Mouse (Mus musculus) bone marrow, adult 2 months (tissue): ENCODE measurements around the gene Irf1. TPM values are rescaled to one million over a fixed set of nuclear protein-coding genes. Genes with fewer than 3 reads are reported as not detected.

ENCODE experiments used
- H3K27ac ChIP-seq: fragments of 200-500 bp; 2 replicates; pipeline ENCODE4 v1.5.1; 2012; ENCODE audit warnings: low read depth, mild to moderate bottlenecking, control low read depth, inconsistent platforms, low read length; ENCODE audit not compliant: control insufficient read depth, poor library complexity, insufficient read depth
- H3K4me1 ChIP-seq: fragments of 200-500 bp; 2 replicates; pipeline ENCODE4 v1.6.1; 2011; ENCODE audit warnings: low read length; ENCODE audit not compliant: control insufficient read depth, insufficient read depth
- H3K4me3 ChIP-seq: fragments of 200-500 bp; replicated peaks from 2 replicates; pipeline ENCODE3; 2011; ENCODE audit warnings: mild to moderate bottlenecking, low read depth, low read length, control low read depth; ENCODE audit not compliant: control insufficient read depth
- CTCF ChIP-seq: fragments of 200-500 bp; IDR thresholded peaks from 2 replicates; pipeline ENCODE4 v1.5.1; 2011; ENCODE audit warnings: low read length, control low read depth; ENCODE audit not compliant: control insufficient read depth, insufficient read depth
- POLR2A ChIP-seq: fragments of 200-500 bp; IDR thresholded peaks from 2 replicates; pipeline ENCODE4 v1.6.1; 2011; ENCODE audit warnings: low read depth, mild to moderate bottlenecking, control low read depth, low read length, borderline replicate concordance; ENCODE audit not compliant: control insufficient read depth
- WGBS: fragments of 180-500 bp; shearing (Covaris S2); methylation state at CpG from one replicate; pipeline ENCODE4 v1.1.7; 2018; 5-methylcytosine and 5-hydroxymethylcytosine counted together
- polyA plus RNA-seq: library from polyadenylated mRNA; stranded (reverse); fragments of >200 nt; gene quantifications from 2 replicates; pipeline ENCODE4 v1.2.4, GENCODE M21; 2011; ENCODE audit warnings: low replicate concordance; ENCODE audit not compliant: missing spikeins, insufficient read depth, insufficient read length

The Irf1 gene
- polyA plus RNA-seq, 1 experiment, result 35.5 TPM

DNA sequence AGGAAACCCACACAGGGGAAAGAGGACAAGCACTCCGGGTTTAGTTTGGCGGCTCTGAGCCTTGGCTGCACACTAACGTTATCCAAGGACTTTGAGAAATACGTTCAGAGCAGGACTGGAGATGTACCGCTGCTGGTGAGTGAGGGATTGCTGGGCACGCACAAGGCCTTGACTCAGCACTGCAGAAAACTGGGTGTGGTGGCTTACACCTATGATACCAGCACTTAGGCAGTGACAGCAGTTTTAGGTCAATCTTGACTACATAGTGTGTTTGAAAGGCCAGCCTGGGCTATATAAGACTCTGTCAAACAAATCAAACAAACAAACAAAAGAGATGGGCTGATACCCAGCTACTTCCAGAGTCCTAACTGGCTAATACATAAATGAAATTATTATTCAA, 33.7 kb downstream of the Irf1 start:
- Histone ChIP-seq H3K27ac (no peak overlapping the region), H3K4me1 (peaks cover 9% of the 10 kb centered on the region; the same call in 1 of the 2 replicates), H3K4me3 (no peak overlapping the region)
- TF ChIP-seq CTCF (no peak), POLR2A (no peak)
- 45% methylated on average over 6 of the region's 6 CpGs for WGBS

DNA sequence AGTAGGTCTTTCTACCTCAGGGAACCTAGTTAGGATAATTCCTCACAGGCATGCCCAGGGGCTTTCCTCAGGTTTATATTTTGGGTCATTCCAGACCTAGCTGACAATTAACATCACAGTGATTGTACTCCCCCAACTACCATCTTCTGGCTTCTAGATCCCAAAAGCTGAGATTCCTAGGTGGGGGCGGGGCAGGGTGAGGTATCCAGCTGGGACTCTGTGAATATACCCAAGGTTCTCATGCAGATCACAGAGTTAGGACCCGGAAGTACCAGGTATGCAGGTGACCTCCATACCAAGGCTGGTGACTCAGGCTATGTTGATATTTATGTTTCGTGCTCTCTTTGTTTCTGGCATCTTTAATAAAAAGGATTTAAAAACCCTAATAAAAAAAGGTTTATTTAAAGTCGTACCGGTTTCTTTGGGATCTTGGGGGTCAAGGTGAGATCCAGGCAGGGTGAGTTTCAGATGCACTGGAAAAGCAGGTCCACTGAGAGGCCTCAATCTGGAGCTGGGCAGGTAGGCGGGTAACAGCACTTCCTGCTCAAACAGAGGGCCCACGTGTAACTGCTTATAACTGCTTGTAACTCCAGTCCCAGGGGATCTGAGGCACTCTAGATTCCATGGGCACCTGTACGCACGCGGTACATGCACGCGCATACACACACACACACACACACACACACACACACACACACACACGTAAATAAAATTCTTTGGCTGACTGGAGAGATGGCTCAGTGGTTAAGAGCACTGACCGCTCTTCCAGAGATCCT, 34.9 kb downstream of the Irf1 start:
- Histone ChIP-seq H3K4me1 (peaks cover 9% of the 10 kb centered on the region; the same call in 1 of the 2 replicates), H3K27ac (no peak overlapping the region), H3K4me3 (no peak overlapping the region)
- WGBS, result 80% methylated on average over 14 of the region's 14 CpGs
- no peak for TF ChIP-seq POLR2A
- no peak for TF ChIP-seq CTCF

DNA sequence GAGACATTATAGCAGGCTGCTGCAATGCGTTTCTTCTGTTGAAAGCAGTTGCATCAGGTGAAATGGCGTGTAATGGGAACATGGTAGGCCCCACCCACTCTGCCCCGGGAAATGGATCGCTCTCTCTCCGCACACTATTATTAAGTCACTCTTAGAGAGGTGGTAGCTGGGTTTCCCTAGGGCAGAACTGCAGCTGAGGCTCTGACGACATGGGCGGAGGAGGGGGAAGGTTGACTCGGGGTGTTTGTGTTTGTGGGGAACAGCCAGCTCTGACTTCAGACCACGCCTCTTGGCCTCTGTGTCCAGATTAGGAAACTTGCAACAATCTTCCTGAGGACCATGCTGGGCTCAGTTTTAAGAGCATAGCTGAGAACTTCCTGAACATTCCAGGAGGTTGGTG, 36.0 kb downstream of the Irf1 start:
- TF ChIP-seq POLR2A (no peak), CTCF (no peak)
- Histone ChIP-seq H3K4me3 (peak overlapping the region; percentile 16), H3K4me1 (peaks cover 11% of the 10 kb centered on the region), H3K27ac (peak overlapping the region; percentile 16; the same call in 1 of the 2 replicates)
- 41% methylated on average over 9 of the region's 9 CpGs for WGBS

DNA sequence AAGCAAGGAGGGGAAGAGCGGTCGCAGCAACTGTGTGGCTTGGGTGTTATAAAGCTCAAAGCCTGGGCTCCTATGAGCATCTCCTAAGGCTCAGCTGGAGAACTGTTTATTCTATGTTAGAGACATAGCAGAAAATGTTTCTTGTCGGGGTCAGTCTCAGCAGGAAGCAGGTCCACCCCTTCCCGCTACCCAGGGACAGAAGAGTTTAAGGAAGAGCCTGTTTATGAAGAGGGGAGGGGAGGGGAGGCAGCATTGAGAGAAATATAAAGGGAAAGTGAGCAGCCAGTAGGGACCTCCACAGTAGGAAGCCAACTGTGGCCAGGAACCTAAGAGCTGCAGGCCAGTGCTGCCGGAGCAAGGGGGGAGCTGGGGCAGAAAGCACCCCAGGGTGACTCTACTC, 39.5 kb downstream of the Irf1 start:
- TF ChIP-seq CTCF (no peak), POLR2A (no peak)
- Histone ChIP-seq H3K27ac (no peak overlapping the region), H3K4me3 (no peak overlapping the region), H3K4me1 (peaks cover 6% of the 10 kb centered on the region)
- 51% methylated on average over 5 of the region's 5 CpGs for WGBS

DNA sequence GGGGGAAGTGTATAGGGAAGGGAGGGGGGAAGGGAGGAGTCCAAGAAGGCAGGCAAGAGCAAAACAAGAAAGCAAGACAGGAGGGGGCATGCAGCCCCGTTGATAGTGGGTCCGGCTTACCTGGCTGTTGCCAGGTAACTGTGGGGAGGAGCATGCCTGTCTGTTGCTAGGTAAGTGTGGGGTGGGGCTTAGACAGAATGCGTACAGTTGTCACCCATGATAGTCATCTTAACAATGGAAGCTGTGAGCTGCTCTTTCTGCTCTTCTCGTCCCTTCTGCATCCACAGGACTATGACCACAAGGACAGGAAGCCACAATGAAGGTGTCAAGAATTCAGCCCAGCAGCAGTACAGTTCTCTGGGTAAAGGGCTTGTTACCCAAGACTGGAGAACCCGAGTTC, 40.3 kb downstream of the Irf1 start:
- no peak for TF ChIP-seq POLR2A
- TF ChIP-seq CTCF, result no peak
- peaks cover 4% of the 10 kb centered on the region for H3K4me1 ChIP-seq
- no peak overlapping the region for H3K27ac ChIP-seq
- 33% methylated on average over 5 of the region's 5 CpGs for WGBS
- H3K4me3 ChIP-seq, result no peak overlapping the region

DNA sequence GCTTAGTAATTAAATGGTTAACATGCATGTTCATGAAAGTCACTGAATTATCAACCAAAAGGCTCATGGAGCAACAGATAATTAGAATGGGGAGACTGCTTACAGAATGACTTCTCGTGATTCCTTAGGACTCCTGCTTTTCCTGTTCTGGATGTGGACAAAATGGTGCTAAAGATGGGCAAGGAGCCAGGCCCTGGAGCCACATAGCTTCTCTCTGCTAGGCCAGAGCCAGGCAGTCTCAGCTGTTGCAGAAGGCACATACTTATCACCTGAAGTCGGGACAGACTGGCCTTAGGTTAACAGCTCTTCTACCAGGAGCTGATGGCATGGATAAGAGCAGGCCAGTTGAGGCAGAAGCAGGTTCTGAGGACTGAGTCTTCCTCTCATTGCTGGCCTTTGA, 40.9 kb downstream of the Irf1 start:
- Histone ChIP-seq H3K27ac (no peak overlapping the region), H3K4me3 (no peak overlapping the region), H3K4me1 (peaks cover 4% of the 10 kb centered on the region)
- 62% methylated on average over 2 of the region's 2 CpGs for WGBS
- TF ChIP-seq POLR2A (no peak), CTCF (no peak)

DNA sequence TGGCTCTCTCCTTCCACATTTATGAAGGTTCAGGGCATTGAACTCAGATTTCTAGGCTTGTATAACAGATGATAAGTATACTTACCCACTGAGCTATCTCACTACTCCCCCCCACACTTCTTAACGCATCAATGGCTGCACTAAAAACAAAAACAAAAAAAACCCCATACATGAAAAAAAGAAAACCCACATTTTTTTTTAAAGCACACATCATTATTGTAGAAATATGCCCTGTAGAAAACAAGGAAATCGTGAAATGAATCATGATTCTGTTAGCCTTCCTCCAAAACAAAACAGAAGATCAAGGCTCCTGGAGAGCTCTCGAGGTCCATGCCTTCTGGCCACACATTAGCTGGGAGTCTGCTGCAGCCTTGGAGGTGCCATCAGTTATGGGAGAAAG, 41.5 kb downstream of the Irf1 start:
- WGBS, result 69% methylated on average over 3 of the region's 3 CpGs
- Histone ChIP-seq H3K27ac (no peak overlapping the region), H3K4me3 (no peak overlapping the region), H3K4me1 (peaks cover 3% of the 10 kb centered on the region)
- TF ChIP-seq CTCF, result no peak
- no peak for TF ChIP-seq POLR2A

DNA sequence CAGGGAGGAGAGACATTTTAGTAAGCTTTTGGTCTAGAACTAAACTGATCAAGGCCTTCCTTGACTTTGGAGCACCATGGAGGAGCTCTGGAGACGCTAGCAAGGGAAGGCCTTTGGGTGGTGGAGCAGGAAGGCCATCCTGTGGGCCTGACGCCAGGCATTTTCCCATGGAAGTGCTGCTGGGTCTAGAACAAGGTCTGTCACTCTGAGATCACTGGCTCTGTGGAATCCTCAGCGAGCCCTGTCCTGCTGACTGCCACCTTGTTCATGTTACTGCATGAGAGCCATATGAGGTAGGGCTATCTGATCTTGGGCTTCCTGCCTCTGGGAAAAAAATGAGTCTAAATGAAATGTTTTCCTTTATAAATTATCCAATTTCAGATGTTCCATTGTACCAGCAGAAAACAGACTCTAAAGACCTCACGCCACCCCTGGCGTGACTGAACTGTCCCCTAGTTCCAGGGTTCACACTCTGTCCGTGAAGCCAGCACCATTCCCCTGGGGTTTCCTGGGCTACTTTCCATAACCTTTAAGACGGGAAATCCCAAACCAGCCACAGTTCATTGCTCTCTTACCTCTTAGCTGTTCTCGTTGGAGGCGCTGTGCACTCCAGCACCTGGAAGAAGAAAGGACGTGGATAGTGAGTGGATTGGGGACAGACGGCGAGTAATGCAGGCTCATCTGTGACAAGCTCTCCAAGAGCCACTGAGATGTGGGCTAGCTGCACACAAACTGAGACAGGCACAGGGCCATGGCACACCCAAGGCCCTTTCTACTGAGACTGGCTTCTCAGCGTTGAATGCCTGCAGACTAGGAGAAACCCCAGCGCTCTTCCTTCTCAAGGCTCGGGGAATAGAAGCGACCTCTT, 43.4 kb downstream of the Irf1 start:
- TF ChIP-seq CTCF (no peak), POLR2A (no peak)
- H3K4me1 ChIP-seq, result peaks cover 2% of the 10 kb centered on the region
- 84% methylated on average over 16 of the region's 16 CpGs for WGBS
- H3K4me3 ChIP-seq, result no peak overlapping the region
- no peak overlapping the region for H3K27ac ChIP-seq

DNA sequence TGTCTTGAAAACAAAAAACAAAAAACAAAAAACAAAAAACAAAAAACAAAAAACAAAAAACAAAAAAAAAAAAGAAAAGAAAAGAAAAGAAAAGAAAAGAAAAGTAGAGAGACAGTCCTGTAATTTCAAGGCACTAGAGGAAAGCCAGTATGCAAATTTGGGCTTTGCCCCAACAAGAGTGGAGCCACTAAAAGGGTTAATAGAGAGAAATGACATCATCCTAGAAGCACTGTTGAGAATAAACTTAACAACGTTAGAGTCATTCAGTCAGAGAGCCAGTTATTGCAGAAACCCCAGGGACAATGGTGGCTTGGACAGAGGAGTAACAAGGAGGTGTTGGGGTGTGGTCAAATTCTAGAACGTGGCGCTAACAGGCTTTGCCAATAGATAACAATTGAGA, 45.0 kb downstream of the Irf1 start:
- Histone ChIP-seq H3K4me3 (no peak overlapping the region), H3K4me1 (peaks cover 2% of the 10 kb centered on the region), H3K27ac (no peak overlapping the region)
- WGBS, result 52% methylated on average over 3 of the region's 3 CpGs
- TF ChIP-seq CTCF (no peak), POLR2A (no peak)
